Mouse (Mus musculus) liver, adult 2 months (tissue): ENCODE results near the gene 2310034G01Rik.

ENCODE experiments used
- CTCF ChIP-seq: fragments of 200-500 bp; IDR thresholded peaks from 2 replicates; pipeline ENCODE4 v1.5.1; 2011; ENCODE audit warnings: low read depth, low read length, control low read depth
- POLR2A ChIP-seq: fragments of 200-500 bp; IDR thresholded peaks from 2 replicates; pipeline ENCODE4 v1.6.1; 2011; ENCODE audit warnings: low read length, control low read depth; ENCODE audit not compliant: insufficient read depth; ENCODE audit errors: extremely low read depth

- no peak for TF ChIP-seq POLR2A
- TF ChIP-seq CTCF: no peak
These were observed 32.6 kb downstream of the 2310034G01Rik start for GRCm38 (mm10) chr19:46317546-46317885.
